Mouse (Mus musculus): Measurements from ENCODE around the gene Dok3. TPM values are rescaled to one million over a fixed set of nuclear protein-coding genes. Genes with fewer than 3 reads are reported as not detected.
A peak's percentile ranks its signal among the peaks of the same experiment; 100 is the strongest.

The Dok3 gene
- total RNA-seq, 2 experiments from 2014 or later: 1.6 to 3.3 TPM

- DNase-seq: peak in 1 of 2 experiments; percentile 45
Measured at GRCm38 (mm10) chr13:55540933-55541332, 11.8 kb upstream of the Dok3 start.

DNA sequence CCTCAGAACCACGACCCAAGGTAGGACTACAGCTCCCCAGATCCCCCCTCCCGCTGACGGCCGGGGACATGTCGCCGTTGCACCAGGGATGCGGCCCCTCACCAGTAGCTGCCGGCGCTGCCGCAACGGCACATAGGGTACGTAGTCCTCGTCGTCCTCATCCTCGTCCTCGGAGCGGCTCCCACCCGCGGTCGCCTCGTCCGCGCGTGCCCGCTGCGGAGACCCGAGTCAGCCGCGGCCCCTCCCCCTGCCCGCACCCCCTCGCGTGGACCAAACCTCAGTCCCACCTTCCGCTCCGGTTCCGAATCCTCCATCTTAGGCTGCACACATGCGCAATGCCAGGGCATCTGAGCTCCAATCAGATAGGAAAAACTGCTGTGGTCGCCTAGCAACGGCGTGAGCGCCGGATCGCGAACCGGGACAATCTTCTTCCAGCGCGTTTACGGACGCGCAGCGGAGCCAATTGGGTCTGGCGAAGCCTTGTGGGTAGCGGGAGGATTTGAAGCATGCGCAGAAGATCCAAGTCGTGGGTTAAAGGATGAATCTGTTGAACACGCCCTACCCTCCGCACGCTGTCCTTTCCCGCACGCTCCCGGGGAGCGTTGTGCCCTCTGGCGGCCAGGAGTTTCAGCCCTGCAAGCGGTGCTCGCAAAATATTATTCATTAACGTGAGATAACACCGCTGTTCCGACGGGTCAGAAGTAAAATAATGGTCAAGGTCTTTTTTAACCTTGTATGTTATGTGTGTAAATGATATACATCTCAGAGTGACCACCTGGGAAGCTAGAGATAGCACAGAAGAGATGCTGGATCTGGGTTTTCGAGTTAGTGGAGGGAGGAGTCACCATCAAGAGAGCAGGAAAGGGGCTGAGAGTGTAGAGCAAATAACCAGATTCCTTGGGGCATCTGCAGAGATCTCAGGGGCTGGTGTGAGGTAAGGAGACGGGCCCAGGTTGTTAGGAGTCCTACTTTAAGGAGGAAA, 7.4 kb upstream of the Dok3 start, which contains the start of gene Ddx41:
Gene Ddx41, minus strand, starts transcription at position 465 of the 982 bp plus-strand sequence.
- DNase-seq: peak; percentile 100

GRCm38 (mm10) chr13:55535796-55536193, 6.7 kb upstream of the Dok3 start:
- DNase-seq: no peak

DNA sequence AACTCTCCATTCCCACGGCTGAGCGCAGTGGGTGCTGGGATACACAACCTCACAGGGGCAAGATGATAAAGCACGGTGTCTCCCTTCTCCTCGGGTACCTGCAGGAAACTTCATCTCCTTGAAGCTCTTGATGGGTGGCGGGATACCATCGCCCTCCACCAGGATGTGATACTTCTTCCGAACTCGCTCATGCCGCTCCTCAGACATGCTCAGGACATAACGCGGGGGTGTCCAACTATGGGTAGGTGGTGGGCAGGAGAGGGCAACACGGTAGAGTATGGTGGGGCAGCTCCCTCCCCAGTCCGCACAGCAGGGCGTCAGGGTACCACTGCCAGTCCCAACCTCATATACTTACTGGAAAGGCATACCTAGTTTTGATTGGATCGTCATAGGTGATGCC, 6.1 kb upstream of the Dok3 start:
- DNase-seq: no peak

GRCm38 (mm10) chr13:55527834-55528772, 993 bp downstream of the Dok3 start:
- DNase-seq: peak in 1 of 2 experiments; percentile 64

GRCm38 (mm10) chr13:55527212-55527611, 1.9 kb downstream of the Dok3 start:
- DNase-seq: no peak

DNA sequence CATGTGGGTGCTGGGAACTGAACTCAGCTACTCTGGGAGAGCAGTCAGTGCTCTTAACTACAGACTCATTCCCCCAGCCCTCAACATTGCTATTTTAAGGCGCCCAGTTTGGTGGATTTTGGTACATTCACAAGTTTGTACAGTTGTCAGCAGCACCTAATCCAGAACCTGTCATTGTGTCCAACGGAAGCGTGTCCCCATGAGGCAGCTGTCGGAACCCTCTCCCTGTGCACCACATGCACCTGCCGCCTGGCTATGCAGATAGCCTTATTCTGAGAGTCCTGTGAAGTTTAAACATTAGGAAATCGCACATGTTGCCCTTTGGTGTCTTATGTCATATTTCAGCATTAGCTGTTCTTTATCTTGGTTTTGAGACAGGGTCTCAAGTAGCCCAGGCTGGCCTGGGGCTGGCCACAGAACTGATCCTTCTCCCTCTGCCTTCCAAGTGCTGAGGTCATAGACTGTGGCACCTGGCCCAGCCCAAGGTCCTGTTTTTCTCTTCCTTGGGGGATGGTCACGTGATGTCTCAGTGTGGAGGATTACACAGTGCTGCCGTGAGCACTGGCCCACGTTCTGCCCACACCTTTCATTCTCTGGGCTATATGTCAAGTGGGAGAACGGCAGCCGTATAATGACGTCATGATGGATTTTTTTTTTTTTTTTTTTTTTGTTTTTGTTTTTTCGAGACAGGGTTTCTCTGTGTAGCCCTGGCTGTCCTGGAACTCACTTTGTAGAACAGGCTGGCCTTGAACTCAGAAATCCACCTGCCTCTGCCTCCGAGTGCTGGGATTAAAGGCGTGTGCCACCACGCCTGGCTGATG, 3.2 kb downstream of the Dok3 start:
- no peak for DNase-seq

DNA sequence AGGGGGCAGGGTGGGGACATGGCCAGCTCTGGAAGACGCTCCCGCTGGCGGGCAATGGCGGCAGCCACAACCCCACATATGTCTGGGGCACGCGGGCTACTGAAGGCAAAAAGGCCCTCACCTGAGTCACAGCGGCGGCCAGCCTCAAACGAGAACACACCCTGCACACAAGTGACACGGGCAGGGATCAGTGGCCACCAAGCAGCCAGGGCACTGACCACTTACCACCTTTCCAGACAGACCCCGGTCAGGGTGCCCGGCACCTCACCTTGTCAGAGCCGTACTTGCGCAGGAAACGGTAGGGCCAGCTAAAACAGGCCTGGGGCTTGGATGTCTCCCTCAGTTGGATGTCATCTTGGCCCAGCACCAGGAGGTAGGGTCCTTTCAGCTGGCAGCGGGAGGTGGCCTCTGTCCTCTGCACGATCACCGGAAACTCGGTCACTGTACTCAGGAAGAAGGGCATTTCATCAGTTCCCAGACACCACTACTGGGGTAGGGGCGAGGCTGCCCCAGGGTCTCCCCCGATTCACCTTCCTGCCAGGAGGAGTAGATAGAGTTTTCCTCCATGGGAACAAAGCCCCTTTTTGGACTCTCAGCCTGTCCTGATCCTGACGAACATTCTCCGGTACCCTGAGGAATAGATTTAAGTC, 5.0 kb downstream of the Dok3 start:
- no peak for DNase-seq

- peak; percentile 56 to 75 for DNase-seq
Measured at GRCm38 (mm10) chr13:55523278-55523677, 5.8 kb downstream of the Dok3 start.

DNA sequence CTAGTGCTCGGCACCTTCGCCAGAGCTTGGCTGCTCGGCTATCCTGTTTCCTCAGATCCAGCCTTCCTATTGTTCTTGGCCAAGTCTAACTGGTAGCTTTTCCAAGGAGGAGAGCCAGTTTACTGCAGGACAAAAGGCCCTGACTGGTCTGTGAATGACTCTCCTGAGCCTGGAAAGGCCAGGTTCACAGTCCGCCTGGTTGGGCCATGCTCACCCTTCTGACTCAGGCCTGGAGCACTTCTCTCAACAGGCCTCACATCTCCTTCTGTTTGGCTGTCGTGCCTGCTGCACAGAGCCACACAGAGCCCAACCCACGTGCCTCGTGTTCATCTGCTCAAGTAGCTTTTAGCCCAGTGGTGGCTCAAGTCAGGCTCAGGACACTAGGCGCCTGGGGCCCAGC, 6.4 kb downstream of the Dok3 start:
- peak; percentile 33 to 65 for DNase-seq

DNA sequence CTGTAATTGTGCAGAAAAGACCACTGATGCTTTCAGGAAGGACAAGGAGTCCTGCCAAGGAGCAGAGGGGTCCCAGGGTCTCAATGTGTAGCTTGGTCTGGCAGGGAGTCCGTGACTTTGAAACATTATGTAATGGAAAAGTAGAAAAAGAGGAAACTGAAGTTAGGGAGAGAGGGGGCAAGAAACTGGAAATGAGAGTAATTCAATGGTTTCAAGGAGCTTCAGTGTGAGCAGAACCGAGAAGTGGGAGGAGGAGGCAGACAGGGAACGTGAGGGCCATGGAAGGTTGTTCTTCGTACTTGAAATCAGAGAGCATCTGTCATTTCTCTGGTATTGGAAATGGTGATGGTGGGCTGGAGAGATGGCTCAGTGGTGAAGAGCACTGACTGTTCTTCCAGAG, 9.5 kb downstream of the Dok3 start:
- no peak for DNase-seq

- DNase-seq: peak; percentile 84 to 94
Measured at GRCm38 (mm10) chr13:55516955-55517354, 12.1 kb downstream of the Dok3 start.

- no peak for DNase-seq
Measured at GRCm38 (mm10) chr13:55513828-55514227, 15.3 kb downstream of the Dok3 start.

DNA sequence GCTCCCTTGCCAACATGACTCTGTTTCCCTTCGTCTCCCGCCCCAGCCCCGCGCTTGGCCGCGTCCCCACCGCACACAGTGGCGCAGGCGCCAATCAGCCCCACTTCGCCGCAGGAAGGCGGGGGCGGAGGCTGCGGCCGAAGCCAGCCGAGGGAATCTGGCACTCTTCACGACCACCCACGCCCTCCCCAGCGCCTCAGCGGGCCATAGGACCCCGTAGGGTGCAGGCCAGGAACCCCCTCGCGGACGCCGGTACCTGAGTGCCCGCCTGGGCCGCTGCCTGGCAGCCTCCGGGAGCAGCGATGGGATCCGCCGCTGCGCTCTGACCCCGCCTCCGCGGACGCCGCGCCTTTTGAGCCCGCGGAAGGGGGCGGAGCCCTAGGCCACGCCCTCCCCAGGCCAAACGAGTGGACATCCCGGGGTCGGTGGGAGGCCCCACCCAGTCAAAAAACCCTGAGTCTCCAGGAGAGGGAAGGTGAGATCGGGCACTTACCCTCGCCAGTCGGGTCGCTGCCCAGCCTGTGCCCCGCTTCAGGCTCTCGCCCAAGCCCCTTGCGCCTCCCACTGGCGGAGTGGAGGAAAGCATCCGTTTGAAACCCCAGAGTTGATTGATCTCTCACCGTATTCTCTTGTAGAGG, 15.9 kb downstream of the Dok3 start, which contains the start of gene Pdlim7:
Gene Pdlim7, minus strand, starts transcription at position 566 of the 638 bp plus-strand sequence.
- DNase-seq: peak; percentile 93 to 96

GRCm38 (mm10) chr13:55512379-55513031, 16.6 kb downstream of the Dok3 start:
- DNase-seq: peak; percentile 69 to 76

DNA sequence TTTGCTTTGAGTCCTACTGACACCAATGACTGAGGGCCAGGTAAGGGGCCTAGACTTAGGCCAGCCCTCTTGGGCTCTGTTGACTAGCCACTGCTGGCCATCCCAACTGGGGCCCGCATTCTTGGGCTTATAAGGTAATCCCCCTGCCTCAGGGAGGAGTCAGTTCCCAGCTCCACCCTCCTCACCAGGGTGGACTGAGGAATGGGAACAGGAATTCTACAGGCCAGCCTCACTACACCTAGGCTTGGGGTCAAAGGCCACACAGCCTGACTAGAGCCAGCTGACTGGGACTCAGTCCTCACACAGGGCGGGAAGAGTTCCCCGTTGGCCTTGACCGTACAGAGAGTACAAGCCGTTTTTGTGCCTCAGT, 17.6 kb downstream of the Dok3 start:
- no peak for DNase-seq

GRCm38 (mm10) chr13:55510668-55511491, 18.2 kb downstream of the Dok3 start:
- peak; percentile 88 to 95 for DNase-seq

GRCm38 (mm10) chr13:55510332-55510667, 18.8 kb downstream of the Dok3 start:
- no peak for DNase-seq

DNA sequence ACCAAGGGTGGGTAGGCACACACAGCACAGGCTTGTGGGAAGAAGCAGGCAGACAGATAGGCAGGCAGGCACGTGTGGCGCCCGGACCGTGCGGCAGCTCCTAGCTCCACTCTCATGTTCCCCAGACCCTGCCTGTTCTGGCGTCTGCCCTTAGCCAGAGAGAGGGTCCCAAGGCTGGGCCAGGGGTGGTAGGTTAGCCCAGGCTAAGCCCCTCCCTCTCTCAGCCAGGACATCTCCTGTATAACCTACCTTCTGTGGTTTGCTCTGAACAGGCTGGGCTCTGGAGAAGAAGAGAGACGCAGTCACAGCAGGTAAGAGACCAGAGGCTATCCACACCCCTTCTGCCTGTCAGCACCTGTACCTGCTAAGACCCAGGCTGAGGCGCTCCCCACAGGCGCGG, 20.6 kb downstream of the Dok3 start:
- no peak for DNase-seq
